10 mouse cellular contexts compared by ENCODE assay signal in genomic region chr1:60627367-60627766, GRCm38 (mm10).
DNase-seq lines count a peak whose midpoint lies in the region; ATAC-seq and TF ChIP-seq lines count a peak whose summit lies in the region.
"Had no signal": no experiment of that assay in that cellular context is flagged by ENCODE, and none has a peak within 500 bp of the region (broad histone marks: within the 10 kb centered on the region; RNA-seq: fewer than 3 reads in every experiment).

No protein-coding gene starts in this region.

- no peaks in the 10 kb centered on the region for H3K4me1 ChIP-seq in lung, embryonic 14.5 days (ENCODE audit: insufficient read depth)
- no peaks in the 10 kb centered on the region for H3K4me1 ChIP-seq in lung, adult 2 months (ENCODE audit: control insufficient read depth, insufficient read depth, low read length)
- H3K4me1 ChIP-seq: embryonic facial prominence, embryonic 12.5 days had no signal

- H3K27me3 ChIP-seq in lung, embryonic 14.5 days (ENCODE audit: insufficient read depth, low read length) = no peaks in the 10 kb centered on the region
- H3K27me3 ChIP-seq: embryonic facial prominence, embryonic 12.5 days had no signal

- H3K27ac ChIP-seq in lung, embryonic 14.5 days (ENCODE audit: low read depth) = no peak overlapping the region
- H3K27ac ChIP-seq: embryonic facial prominence, embryonic 12.5 days had no signal

- peak; percentile 26 for DNase-seq in embryo, embryonic 10.5 days (ENCODE audit: low spot score)
- DNase-seq in embryo, embryonic 11 days = no peak
- no peak for DNase-seq in lung, embryonic 14.5 days
- DNase-seq in lung, adult 2 months = no peak
- DNase-seq in frontal cortex, postnatal 36 days (ENCODE audit: low spot score in 2 of 2) = no peak
- no peak for DNase-seq in cerebellum, postnatal 25 days
- DNase-seq: kidney, adult 8-10 months had no signal

- no peaks in the 10 kb centered on the region for H3K9me3 ChIP-seq in lung, embryonic 14.5 days (ENCODE audit: low read depth, low read length)
- H3K9me3 ChIP-seq: embryonic facial prominence, embryonic 12.5 days had no signal

- H3K4me2 ChIP-seq in lung, embryonic 14.5 days = peak overlapping the region; percentile 2; the same call in 1 of the 2 replicates
- H3K4me2 ChIP-seq: embryonic facial prominence, embryonic 12.5 days had no signal

- no peaks in the 10 kb centered on the region for H3K36me3 ChIP-seq in lung, embryonic 14.5 days (ENCODE audit: insufficient read depth)
- H3K36me3 ChIP-seq: embryonic facial prominence, embryonic 12.5 days had no signal

- WGBS in lung, embryonic 14.5 days = 42% methylated on average over 4 of the region's 4 CpGs
- 60% methylated on average over 4 of the region's 4 CpGs for WGBS in lung, adult 2 months

- no peak for TF ChIP-seq POLR2A in lung, adult 2 months (IDR thresholded peaks at IDR 0.05; ENCODE audit: borderline replicate concordance, extremely low read depth, low read depth, low read length)

- TF ChIP-seq CTCF in lung, embryonic 14.5 days (IDR thresholded peaks at IDR 0.05; ENCODE audit: low read depth) = no peak
- TF ChIP-seq CTCF in lung, adult 2 months (IDR thresholded peaks at IDR 0.05; ENCODE audit: insufficient read depth, low read length) = no peak

- peak; percentile 49; the same call in 1 of the 2 replicates for ATAC-seq in lung, embryonic 14.5 days (ENCODE audit: insufficient read depth)
- ATAC-seq in common myeloid progenitor, adult 5-6 weeks (replicated peaks; ENCODE audit: low read depth, poor library complexity, severe bottlenecking) = peak; percentile 91
- peak; percentile 86 for ATAC-seq in monocyte, adult 5-6 weeks (replicated peaks; ENCODE audit: insufficient number of reproducible peaks, low FRiP score, low TSS enrichment, poor library complexity, severe bottlenecking)

- H3K9ac ChIP-seq in lung, embryonic 14.5 days = no peak overlapping the region
- H3K9ac ChIP-seq: embryonic facial prominence, embryonic 12.5 days had no signal

- H3K4me3 ChIP-seq in lung, embryonic 14.5 days (ENCODE audit: low read depth, low read length) = no peak overlapping the region
- no peak overlapping the region for H3K4me3 ChIP-seq in lung, adult 2 months (replicated peaks; ENCODE audit: extremely low read depth, low read depth, low read length)
- H3K4me3 ChIP-seq: embryonic facial prominence, embryonic 12.5 days had no signal
